Mouse (Mus musculus) CD4-positive, CD25-positive, alpha-beta regulatory T cell, adult 2 months (primary cell): ENCODE measurements around the gene Ppp1r9b.

Experiments
- DNase-seq: peaks from one replicate; pipeline ENCODE4 v3.0.0-alpha.2; 2012; ENCODE audit warnings: low read depth, low spot score

The Ppp1r9b gene

DNA sequence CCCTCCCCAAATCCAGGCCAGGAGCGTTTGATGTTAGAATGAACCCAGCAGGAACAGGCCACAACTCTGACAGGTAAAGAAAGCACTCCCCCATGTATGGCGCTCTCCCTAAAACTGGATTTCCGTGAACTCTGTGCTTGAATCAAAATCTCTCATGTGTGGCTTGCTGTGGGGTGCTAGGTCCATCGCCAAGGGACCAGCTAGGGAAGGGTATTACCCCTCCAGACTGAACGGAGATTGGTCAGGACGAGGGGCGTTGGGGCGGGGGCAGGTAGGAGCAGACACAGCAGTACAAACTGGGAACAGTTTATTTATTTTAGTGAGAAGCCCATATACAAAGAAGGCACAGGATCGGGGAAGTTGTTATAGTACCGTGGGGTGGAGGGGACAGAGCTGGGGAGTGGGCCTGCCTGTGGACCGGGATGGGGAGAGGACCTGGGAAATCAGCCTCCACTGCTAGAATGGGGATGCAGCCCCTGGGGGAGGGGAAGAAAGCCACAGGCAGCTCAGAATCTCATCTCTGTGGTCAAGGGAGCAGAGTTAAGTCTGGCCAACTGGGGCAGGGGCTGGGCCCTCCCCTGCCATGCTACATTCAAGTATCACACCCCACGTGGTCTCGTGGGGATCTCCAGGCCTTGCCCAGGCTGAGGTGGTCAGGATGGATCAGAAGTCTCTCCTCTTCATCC, 53.5 kb downstream of the Ppp1r9b start:
- DNase-seq, result no peak

DNA sequence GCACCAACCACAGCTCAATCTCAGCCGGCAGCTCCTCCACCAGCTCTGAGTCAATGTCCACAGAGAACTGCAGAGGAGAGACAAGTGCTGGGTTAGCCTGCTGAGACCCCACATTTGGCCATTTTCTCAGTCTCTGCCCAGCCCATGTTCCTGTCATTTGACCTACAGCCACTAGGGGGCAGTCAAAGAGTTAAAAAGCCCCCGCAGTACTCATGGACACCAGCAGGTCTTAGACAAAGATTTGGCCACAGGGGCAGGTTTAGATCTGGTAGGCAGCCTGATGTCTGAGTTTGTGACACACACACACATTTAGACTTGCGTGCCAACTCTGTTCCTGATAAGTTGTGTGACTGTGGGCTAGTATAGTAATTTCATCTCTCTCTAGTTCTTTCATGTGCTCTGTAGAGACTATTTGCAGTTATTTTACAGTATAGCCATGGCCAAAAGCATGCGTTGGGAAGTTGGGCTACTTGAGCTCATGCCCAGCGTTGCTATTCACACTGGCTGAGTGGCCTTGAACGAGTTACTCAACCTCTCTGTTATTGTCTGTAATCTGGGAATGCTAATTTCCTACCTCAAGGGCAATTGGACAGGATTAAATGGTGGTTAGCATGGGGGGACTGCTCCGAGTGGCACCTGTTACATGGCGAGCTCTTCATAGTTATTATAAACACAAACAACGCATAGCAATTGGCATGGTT, 56.3 kb downstream of the Ppp1r9b start:
- DNase-seq, result peak; percentile 80

DNA sequence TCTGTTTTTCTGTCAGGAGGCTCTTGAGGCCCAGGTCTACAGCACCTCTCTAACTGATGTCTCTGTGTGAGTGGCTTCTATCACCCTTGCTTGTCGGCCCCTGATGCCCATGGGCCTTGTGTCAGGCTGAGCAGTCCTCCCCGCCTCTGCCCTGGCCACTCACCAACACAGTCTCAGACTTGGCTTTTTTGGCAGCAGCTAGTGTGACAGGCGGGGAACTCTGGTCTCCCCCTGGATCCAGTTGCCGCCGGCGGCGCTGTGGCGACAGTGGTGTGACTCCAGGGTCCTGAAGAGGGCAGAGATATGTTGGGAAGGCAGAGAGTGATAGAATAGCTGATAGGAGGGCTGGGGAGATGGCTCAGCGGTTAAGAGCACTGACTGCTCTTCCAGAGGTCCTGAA, 62.2 kb downstream of the Ppp1r9b start:
- no peak for DNase-seq
